Mouse (Mus musculus) adrenal gland, postnatal 4 days (tissue): Measurements from ENCODE around the gene Erc2. TPM values are rescaled to one million over a fixed set of nuclear protein-coding genes. Genes with fewer than 3 reads are reported as not detected.

Experiments used
- DNase-seq, 2 experiments: peaks; one replicate each; pipeline ENCODE4 v3.0.0; 2021 to 2022; ENCODE audit warnings: low spot score in 2 of 2, mixed read lengths in 2 of 2
- total RNA-seq, 2 experiments: library from RNA; stranded (reverse); gene quantifications; 2 replicates each; pipeline ENCODE4 v1.2.3; 2021

Gene Erc2
- total RNA-seq, 2 experiments from 2014 or later = 16.9 to 17.7 TPM

- DNase-seq = no peak
Observed at GRCm38 (mm10) chr14:28419188-28419587, 797.0 kb downstream of the Erc2 start.

DNA sequence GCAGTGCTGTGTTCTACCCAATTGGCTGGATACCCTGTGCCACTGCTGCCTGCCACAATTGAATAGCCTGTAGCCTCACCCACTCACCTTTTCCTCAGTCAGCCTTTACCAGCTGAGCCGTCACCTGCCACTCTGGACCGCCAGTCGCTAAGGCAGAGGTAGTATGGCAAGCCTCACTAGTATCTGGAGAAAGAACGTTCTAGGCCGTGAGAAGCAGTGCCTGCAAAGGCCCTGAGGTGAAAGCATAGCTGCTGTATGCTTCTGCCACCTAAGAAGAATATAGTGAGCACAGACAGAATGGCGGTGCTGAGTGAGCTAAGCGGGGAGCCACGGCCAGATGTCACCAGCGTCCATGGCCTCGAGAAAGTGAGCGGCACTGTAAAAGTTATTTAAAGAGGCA is 798.4 kb downstream of the Erc2 start:
- no peak for DNase-seq

- no peak for DNase-seq
Observed at GRCm38 (mm10) chr14:28426610-28427009, 804.4 kb downstream of the Erc2 start.

DNA sequence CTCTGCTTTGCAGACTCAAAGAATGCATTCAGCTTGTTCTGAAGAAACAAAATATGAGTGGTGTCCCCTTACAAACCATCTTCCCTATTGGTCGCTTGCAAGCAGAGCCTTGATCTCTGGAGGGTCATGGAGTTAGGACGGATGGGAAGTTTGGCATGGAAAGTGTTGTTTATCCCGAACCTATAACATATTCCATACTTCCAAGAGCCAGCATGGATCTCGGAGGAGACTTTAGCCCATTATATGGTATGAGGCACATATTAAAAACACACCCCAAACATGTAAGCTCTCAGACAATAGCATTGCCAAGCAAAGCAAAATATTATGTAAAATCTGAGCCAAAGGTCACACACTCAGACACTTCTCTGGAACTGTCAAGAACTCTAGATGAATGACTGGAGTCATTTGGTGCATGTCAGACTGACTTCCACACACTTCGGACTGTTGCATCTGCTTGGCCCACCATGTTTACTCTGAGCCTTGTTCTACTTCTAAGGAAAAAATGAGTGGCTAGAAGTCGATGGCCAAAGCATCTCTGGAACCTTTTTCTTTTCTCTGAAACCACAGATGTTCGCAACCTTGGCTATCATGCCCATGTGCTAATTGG is 809.6 kb downstream of the Erc2 start:
- DNase-seq = no peak

- DNase-seq = no peak
Observed at GRCm38 (mm10) chr14:28434996-28435395, 812.8 kb downstream of the Erc2 start.

DNA sequence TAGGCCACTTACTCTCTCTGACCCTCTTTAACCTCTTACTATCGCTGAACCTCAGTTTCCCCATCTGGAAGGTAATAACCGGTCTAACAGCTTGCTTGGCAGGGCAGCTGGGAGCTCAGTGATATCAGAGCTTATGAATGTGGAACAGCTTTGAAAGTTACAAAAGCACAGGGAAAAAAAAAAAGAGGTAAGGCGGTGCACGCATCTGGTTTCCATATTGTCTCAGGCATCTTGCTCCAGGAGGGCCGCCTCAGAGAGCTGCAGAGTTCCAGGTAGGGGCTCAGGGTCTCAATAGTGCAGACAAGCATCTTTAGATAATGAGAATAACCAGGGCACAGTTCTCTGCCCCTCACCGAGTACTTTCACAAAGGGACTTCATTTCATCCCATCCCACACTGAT is 816.9 kb downstream of the Erc2 start:
- no peak for DNase-seq

DNA sequence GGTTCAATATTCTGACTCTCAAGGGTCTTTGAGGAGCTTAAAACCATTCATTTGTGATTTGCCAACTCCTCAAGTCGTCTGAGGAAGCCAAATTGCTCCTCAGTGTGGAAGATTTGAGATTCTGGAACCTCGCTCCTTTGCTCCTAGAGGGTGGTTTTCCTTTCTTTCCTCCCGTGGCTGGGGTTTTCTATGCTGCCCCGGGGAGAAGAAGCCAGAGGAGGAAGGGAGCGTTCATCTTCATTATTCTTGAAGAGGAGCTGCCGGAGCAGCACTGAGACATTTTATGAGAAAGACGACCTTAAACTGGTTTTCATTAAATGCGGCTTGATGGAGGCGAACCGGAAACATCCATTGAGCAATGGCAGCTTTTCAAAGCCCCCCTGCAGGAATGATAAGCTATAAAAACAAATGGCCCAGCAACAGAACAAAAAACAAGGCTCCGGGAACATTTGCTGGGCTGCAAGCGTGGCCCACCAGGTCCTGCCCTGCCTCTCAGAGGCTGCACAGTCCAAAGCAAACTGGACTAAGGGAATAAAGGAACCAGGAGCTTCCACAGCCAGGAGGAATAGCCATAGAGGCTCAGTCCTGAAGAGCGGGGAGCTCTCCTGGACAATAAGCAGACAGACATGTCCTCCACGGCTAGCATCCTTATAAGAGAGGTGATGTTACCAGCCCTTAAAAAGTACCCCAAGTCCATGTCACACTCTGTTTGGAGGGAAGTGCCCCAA is 819.2 kb downstream of the Erc2 start:
- no peak for DNase-seq

GRCm38 (mm10) chr14:28443254-28443944 is 821.2 kb downstream of the Erc2 start:
- no peak for DNase-seq

- DNase-seq = no peak
Observed at GRCm38 (mm10) chr14:28445737-28446136, 823.5 kb downstream of the Erc2 start.

DNA sequence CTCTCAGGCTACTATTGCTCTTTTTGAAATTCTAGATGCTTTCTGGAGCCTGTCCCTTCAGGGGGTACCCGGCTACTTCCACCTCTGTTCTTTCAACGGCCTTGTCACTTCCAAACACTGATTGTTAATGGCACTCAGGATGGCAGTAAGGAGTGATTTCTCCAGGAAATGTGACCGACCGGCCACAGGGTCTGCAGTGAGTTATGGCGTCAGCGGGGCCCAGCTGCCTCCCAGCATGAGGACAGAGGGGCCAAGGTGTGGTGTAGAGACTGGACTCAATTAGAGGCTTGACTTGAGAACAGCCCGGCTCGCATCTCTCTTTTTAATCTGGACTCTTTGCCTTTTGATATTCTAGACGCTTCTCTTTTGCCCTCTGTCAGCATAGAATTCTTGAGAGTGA is 829.5 kb downstream of the Erc2 start:
- no peak for DNase-seq

DNA sequence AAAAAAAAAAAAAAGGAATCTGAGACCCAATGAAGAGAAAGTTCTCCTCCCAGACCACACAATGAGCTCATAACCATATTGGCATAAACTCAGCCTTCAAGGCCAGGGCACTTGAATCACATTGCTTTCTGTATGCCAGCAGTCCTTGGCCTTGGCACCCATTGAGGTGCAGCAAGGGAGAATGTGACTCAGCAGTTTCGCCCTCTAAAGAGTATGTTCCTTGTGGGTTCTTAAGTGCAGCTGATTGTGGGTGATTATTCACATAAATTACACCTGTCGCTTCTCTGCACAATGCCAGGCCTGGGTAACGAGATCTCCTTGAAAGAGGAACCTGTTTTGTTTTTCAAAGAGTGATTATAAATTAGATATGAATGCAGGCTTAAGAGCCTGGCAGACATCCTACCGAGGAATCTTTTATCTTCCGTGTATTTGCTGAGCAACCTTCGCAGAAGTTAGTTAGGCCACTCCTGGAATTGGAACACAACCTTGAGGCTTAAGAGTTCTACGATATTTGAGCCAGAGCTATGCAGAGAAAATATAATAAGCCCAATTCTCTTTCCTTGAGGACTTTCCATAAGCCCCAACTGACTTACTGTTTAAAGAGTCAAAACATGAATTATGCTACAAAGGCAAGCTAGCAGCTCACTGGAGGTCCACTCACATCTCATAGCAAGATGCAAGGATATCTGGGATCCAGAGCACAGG is 834.3 kb downstream of the Erc2 start:
- no peak for DNase-seq

DNA sequence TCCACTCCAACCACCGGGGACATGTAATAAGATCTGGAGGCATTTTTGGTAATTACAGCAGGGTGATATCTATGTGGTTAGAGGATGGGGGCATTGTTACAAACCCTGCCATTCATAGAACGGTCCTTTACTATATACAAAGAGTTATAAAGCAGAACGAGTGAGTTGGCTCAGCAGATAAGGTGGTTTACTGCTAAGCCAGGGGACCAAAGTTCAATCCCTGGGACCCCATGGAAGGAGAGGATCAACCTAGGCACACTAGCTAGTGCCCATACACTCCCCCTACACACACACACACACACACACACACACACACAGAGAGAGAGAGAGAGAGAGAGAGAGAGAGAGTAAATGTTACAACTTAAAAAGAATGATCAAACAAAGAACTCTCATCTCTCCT is 835.2 kb downstream of the Erc2 start:
- no peak for DNase-seq

DNA sequence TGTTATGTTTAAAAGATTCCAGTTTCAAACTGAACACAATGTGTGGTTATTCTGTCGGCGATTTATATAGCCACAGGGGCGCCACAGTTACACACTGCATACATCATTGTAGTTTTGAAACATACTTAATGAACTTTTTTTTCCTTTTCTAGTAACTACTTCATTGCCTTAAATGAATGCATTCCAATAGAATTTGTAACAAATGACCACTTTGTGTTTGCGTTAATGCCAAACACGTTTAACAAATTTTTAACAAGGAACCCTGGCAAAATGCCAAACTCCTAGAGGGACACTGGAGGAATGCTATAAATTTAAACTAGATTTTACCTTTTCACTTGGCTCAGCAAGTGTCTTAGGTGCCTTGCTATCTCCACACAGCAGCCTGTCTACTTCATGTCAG is 845.7 kb downstream of the Erc2 start:
- no peak for DNase-seq

- DNase-seq = no peak
Observed at GRCm38 (mm10) chr14:28469696-28470095, 847.5 kb downstream of the Erc2 start.

DNA sequence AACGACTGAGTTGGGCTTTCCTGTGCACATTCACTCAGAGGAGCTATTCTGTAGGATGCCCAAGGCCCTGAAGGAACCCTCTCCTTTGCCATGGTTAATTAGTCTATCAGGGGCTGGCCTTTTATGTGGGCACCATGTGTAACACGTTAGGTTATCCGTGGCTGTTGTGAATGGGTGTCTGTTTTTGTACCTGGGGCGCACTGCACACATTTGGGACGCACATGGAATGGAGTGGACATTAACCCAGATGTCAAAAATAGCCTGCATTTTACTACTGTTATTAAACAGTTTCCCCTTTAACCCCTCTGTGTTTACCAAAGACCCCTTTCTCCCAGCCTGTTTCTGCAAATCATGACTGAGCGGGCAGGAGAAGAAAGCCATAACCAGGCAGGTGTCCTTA is 848.0 kb downstream of the Erc2 start:
- DNase-seq = no peak

DNA sequence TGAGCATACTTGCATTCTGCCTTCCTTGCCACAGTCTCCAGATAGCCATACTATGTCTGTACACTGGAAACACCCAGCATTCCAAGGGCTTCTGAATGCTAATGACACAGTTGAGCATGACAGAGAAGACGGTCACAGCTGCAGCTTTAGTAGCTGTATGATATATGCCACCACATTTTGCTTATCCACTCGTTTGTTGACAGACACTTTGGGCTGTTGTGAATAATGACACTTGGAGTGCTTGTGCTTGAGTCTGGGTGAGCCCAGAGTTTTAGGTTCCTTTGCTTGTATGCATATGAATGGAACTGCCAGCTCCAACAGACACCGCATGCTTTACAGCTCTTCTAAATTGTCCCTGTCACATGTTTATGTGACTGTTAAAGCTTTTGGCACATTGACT is 852.8 kb downstream of the Erc2 start:
- no peak for DNase-seq

DNA sequence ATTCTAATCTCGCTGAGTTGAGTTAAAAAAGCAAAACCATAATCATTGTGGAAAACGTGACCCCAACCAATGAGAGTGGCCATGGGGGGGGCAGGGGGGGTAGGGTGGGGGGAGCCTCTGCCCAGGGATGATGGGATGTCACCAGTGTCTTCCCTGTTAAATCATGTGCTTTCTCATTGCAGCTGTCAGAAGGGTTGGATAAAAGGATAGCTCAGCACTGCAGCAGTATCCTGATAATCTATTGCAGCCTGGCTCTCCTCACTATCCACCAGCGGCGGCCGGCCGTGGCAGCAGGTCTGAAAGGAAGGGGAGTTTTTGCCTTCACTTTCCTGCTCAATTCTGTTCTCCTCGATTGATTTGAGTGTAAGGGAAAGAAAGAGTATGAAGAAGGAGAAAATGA is 853.2 kb downstream of the Erc2 start:
- DNase-seq = no peak

GRCm38 (mm10) chr14:28476746-28477145 is 854.5 kb downstream of the Erc2 start:
- no peak for DNase-seq

GRCm38 (mm10) chr14:28480866-28481265 is 858.6 kb downstream of the Erc2 start:
- no peak for DNase-seq

GRCm38 (mm10) chr14:28493806-28494205 is 871.6 kb downstream of the Erc2 start:
- DNase-seq = no peak

DNA sequence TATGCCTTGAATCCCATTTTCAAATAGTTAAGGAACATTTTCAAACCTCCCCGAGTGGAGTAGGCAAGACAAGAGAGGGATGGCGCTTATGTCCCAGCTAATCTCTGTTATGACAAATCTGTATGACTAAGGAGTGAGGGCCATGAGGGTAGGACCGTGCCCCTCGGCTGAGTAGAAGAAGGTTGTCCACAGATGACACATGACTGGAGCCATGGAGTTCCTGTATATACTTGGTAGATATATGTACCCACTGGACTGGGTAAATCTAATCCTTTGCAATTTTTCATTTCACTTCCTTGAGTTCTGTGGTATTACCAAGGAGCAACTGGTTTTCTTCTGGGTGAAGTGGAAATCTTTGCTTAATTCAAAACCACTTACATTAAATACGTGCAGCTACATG is 872.0 kb downstream of the Erc2 start:
- DNase-seq = no peak
